Mouse (Mus musculus): ENCODE measurements around the gene Sik2.

DNA sequence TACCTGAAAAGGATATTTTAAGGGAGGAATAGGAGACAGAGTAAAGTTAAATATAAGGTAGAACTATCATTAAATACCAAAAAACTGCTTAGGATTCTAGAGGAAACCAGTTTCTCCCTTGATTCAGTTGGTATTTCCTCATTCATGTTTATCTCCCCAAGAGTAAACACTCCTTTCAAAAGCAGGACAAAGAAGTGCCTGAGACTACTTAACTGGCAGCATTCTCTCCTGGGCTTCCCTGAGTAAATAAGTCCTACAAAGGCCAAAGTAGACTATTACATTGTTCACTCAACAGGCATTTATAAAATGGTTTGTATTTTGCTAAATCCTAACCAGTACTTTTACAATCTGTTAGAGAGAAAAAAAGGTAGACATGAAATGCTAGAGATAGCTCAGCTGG is 22.2 kb downstream of the Sik2 start:
- TF ChIP-seq CTCF (IDR thresholded peaks at IDR 0.05; ENCODE audit: control insufficient read depth, insufficient read depth, low read length) (no peak), POLR2A (IDR thresholded peaks at IDR 0.05; ENCODE audit: borderline replicate concordance, control insufficient read depth, low read depth, low read length) (no peak)
